Mouse (Mus musculus) liver, embryonic 14.5 days (tissue): ENCODE data around the gene Rcor3.
A peak's percentile ranks its signal among the peaks of the same experiment; 100 is the strongest.

Source experiments
- CTCF ChIP-seq: IDR thresholded peaks from 2 replicates; pipeline ENCODE4 v1.5.1; 2016; ENCODE audit warnings: antibody characterized with exemption, low read depth, control low read depth
- EP300 ChIP-seq: IDR thresholded peaks from 2 replicates; pipeline ENCODE4 v1.6.1; 2016; ENCODE audit warnings: antibody characterized with exemption, low read depth

DNA sequence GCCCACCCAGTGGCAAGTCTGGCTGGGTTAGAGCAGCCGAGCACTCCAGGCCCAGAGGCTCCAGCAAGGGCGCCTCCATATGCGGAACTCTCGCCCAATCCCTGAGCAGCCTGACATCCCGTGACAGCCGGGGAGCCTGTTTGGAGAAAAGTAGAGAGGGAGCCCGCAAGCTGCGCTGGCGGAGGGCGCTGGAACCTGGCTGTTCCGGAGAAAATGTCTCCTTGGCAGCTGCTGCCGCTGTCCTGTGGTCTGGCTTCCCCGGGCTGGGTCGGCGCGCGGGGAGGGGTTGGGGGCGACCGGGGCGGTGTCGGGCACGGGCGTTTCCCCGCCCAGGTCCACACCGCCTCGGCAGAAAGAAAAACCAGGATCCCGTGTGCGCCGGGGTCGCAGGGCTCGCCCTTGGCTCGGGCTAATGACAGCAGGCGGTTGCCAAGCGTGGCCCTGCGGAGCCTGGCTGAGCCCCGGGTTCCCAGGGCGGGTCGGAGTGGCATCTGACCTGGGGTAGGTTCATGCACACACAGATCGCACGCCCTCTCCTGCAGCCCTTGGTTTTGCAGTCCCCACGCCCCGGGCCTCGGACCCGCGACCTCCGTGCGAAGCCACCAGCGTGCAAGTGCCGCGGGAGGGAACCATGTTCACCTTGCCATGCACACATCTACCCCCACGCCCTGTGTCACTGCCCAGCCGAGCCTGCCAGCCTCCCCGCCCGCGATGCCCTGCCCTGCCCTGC, 1.1 kb downstream of the Rcor3 start:
- TF ChIP-seq CTCF (0 out of 2 replicates have a peak, but pooled peaks have one; percentile 13), EP300 (no peak)
